Mouse (Mus musculus): Measurements from ENCODE around the gene Rit1. TPM values are rescaled to one million over a fixed set of nuclear protein-coding genes. Genes with fewer than 3 reads are reported as not detected.
"Not testable (repeated sequence)": the region's sequence is repeated elsewhere in the genome, so short reads cannot be mapped to it uniquely, and the experiment has no call there.

Rit1 gene
- polyA plus RNA-seq, 1 experiment: not detected

DNA sequence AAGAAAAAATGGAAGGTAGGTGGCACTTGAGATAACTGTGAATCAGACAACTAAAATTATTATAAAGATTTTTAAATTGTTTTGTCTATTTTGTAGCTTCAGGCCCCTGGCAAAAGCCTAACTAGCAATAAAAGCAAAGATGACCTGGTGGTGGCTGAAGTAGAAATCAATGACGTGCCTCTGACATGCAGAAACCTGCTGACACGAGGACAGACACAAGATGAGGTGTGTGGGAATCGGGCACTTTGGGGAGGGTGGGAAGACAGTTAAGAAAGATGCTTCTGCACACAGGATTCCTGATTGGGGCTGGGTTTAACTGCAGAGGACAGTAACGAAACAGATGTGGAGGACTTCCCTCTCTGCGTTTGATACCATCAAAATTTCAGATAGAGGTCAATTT is 27.6 kb upstream of the Rit1 start:
- Histone ChIP-seq H3K4me1 (ENCODE audit: control insufficient read depth, insufficient read depth, low read length) (peaks cover 3% of the 10 kb centered on the region), H3K4me3 (ENCODE audit: insufficient read depth, low read depth, low read length) (no peak overlapping the region), H3K27ac (ENCODE audit: insufficient read depth, low read depth, low read length) (no peak overlapping the region)
- WGBS: 77% methylated on average over 5 of the region's 5 CpGs
- no peak for TF ChIP-seq CTCF (IDR thresholded peaks at IDR 0.05; ENCODE audit: insufficient read depth, low read depth, low read length)
- no peak for TF ChIP-seq POLR2A (IDR thresholded peaks at IDR 0.05; ENCODE audit: insufficient read depth, low read depth, low read length)

DNA sequence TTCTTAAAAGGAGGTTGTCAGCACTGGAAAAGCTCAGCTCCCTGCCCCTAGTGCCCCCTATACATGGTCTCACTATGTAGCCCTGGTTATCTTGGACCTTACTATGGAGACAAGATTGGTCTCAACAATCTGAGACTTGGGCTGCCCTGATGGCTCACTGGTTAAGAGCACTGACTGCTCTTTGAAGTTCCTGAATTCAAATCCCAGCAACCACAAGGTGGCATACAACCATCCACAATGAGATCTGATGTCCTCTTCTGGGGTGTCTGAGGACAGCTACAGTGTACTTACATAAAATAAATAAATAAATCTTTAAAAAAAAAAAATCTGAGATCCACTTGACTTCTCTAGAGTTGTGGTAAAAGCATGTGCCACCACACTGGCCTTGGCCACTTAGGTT is 21.1 kb upstream of the Rit1 start:
- Histone ChIP-seq H3K4me1 (ENCODE audit: control insufficient read depth, insufficient read depth, low read length) (no peaks in the 10 kb centered on the region), H3K4me3 (ENCODE audit: insufficient read depth, low read depth, low read length) (no peak overlapping the region)
- TF ChIP-seq POLR2A (IDR thresholded peaks at IDR 0.05; ENCODE audit: insufficient read depth, low read depth, low read length): no peak
- no peak for TF ChIP-seq CTCF (IDR thresholded peaks at IDR 0.05; ENCODE audit: insufficient read depth, low read depth, low read length)

DNA sequence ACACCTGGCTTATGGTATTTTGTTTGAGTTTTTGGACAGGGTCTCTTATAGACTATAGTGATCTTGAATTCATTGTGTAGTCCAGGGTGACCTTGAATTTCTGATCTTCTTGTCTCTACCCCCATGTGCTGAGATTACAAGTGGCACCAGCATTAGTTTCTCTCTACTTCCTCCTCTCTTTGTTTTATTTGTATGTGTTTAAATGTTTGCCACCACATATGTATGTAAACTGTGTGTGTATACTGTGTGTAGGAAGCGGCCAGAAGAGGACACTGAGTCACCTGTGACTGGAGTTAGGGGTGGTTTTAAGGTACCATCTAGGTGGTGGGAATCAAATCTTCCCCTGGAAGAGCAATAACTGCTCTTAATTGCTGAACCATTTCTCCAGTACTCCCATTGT is 18.6 kb upstream of the Rit1 start:
- WGBS: 93% methylated on average over 1 of the region's 1 CpGs
- TF ChIP-seq CTCF (IDR thresholded peaks at IDR 0.05; ENCODE audit: insufficient read depth, low read depth, low read length) (no peak), POLR2A (IDR thresholded peaks at IDR 0.05; ENCODE audit: insufficient read depth, low read depth, low read length) (no peak)

More for the DNA sequence above, 21.1 kb upstream of the Rit1 start:
- no peak overlapping the region for H3K27ac ChIP-seq (ENCODE audit: insufficient read depth, low read depth, low read length)

DNA sequence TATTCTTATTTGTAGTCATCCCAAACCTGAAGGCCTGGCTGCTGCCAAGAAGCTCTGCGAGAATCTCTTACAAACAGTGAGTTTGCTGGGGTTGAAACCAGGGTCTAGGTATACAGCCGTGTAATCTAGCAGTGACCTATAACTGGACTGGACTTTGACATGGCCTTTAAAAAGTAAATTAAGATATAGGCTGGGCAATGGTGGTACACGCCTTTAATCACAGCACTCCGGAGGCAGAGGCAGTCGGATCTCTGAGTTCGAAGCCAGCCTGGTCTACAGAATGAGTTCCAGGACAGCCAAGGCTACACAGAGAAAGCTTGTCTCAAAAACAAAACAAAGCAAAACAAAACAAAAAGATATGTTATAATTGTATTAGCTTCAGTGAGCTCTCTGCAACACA is 17.8 kb upstream of the Rit1 start:
- no peak for TF ChIP-seq POLR2A (IDR thresholded peaks at IDR 0.05; ENCODE audit: insufficient read depth, low read depth, low read length)
- TF ChIP-seq CTCF (IDR thresholded peaks at IDR 0.05; ENCODE audit: insufficient read depth, low read depth, low read length): no peak
- 93% methylated on average over 6 of the region's 6 CpGs for WGBS
- Histone ChIP-seq H3K4me3 (ENCODE audit: insufficient read depth, low read depth, low read length) (no peak overlapping the region), H3K27ac (ENCODE audit: insufficient read depth, low read depth, low read length) (no peak overlapping the region), H3K4me1 (ENCODE audit: control insufficient read depth, insufficient read depth, low read length) (no peaks in the 10 kb centered on the region)

More for the DNA sequence above, 18.6 kb upstream of the Rit1 start:
- H3K4me3 ChIP-seq (ENCODE audit: insufficient read depth, low read depth, low read length): no peak overlapping the region
- no peaks in the 10 kb centered on the region for H3K4me1 ChIP-seq (ENCODE audit: control insufficient read depth, insufficient read depth, low read length)
- H3K27ac ChIP-seq (ENCODE audit: insufficient read depth, low read depth, low read length): no peak overlapping the region

DNA sequence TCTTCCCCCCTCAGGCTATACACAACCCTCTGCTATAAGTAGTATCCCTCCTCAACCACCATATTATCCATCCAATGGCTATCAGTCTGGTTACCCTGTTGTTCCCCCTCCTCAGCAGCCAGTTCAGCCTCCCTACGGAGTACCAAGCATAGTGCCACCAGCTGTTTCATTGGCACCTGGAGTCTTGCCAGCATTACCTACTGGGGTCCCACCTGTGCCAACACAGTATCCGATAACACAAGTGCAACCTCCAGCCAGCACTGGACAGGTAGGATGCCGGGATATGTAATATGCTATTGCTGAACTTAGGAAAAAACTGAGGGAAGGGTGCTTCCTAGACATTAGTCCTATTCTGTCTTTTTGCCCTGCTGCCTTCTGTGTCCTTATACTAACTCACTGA is 16.4 kb upstream of the Rit1 start:
- H3K27ac ChIP-seq (ENCODE audit: insufficient read depth, low read depth, low read length): no peak overlapping the region
- TF ChIP-seq POLR2A (IDR thresholded peaks at IDR 0.05; ENCODE audit: insufficient read depth, low read depth, low read length): no peak
- no peak for TF ChIP-seq CTCF (IDR thresholded peaks at IDR 0.05; ENCODE audit: insufficient read depth, low read depth, low read length)
- WGBS: 72% methylated on average over 3 of the region's 3 CpGs
- no peak overlapping the region for H3K4me3 ChIP-seq (ENCODE audit: insufficient read depth, low read depth, low read length)
- H3K4me1 ChIP-seq (ENCODE audit: control insufficient read depth, insufficient read depth, low read length): no peaks in the 10 kb centered on the region

DNA sequence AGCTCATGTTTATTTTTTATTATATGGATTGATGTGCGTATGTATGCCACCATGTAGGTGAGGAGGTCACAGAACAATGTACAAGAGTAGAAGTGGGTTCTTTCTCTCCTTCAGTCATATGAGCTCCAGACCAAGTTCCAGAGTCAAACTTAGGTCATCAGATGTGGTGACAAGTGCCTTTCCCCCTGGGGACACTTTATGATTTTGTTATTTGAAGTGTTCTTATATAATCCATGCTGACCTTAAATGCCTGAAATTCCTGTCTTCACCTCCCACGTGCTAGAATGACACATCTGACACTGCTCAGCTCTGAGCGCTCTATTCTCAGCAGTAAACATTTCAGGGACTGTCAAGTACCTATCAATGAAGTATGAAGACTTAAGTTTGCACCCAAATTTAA is 15.4 kb upstream of the Rit1 start:
- 78% methylated on average over 3 of the region's 3 CpGs for WGBS
- TF ChIP-seq POLR2A (IDR thresholded peaks at IDR 0.05; ENCODE audit: insufficient read depth, low read depth, low read length) (no peak), CTCF (IDR thresholded peaks at IDR 0.05; ENCODE audit: insufficient read depth, low read depth, low read length) (no peak)
- no peaks in the 10 kb centered on the region for H3K4me1 ChIP-seq (ENCODE audit: control insufficient read depth, insufficient read depth, low read length)
- H3K4me3 ChIP-seq (ENCODE audit: insufficient read depth, low read depth, low read length): no peak overlapping the region
- no peak overlapping the region for H3K27ac ChIP-seq (ENCODE audit: insufficient read depth, low read depth, low read length)

DNA sequence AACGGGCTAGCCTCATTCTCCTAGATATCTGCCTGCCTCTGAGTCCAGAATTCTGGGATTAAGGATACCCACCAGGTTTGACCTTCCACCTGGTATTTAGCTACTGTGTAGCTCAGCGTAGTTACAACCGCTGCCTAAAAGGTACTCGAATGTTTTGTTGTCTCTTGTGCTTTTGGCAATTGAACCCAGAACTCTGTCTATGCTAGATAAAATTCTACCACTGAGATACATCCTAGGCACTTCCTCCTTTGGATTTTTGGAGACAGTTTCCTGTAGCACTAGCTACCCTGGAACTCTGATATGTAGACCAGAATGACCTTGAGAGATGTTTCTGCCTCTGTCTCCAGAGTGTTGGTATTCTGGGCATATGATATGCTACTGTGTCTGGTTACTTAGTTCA is 2.9 kb upstream of the Rit1 start:
- H3K27ac ChIP-seq (ENCODE audit: insufficient read depth, low read depth, low read length): no peak overlapping the region
- no peak for TF ChIP-seq POLR2A (IDR thresholded peaks at IDR 0.05; ENCODE audit: insufficient read depth, low read depth, low read length)
- no peak for TF ChIP-seq CTCF (IDR thresholded peaks at IDR 0.05; ENCODE audit: insufficient read depth, low read depth, low read length)
- no peaks in the 10 kb centered on the region for H3K4me1 ChIP-seq (ENCODE audit: control insufficient read depth, insufficient read depth, low read length)
- WGBS: 94% methylated on average over 4 of the region's 4 CpGs
- H3K4me3 ChIP-seq (ENCODE audit: insufficient read depth, low read depth, low read length): no peak overlapping the region

DNA sequence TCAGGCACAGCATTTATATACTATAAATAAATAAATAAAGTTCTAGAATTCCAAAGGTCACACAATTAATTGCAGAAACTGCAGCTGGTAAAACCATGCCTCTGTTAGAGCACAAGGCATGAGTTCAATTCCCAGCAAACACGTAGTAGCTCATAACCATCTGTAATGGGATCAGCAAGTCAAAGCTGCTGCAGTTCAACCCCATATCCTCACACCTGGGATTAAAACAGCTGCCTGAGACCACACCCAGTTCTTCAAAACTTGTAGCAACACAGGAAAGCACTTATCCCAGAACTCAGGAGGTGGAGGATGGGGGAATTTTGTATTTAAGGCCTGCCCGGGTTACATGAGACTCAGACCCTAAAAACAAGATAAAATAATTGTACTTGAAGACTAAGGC is 1.9 kb upstream of the Rit1 start:
- no peak overlapping the region for H3K4me3 ChIP-seq (ENCODE audit: insufficient read depth, low read depth, low read length)
- 76% methylated on average over 2 of the region's 2 CpGs for WGBS
- 0 out of 2 replicates have a peak, but pooled peaks cover 2% of the 10 kb centered on the region for H3K4me1 ChIP-seq (ENCODE audit: control insufficient read depth, insufficient read depth, low read length)
- no peak overlapping the region for H3K27ac ChIP-seq (ENCODE audit: insufficient read depth, low read depth, low read length)
- TF ChIP-seq POLR2A (IDR thresholded peaks at IDR 0.05; ENCODE audit: insufficient read depth, low read depth, low read length): no peak

DNA sequence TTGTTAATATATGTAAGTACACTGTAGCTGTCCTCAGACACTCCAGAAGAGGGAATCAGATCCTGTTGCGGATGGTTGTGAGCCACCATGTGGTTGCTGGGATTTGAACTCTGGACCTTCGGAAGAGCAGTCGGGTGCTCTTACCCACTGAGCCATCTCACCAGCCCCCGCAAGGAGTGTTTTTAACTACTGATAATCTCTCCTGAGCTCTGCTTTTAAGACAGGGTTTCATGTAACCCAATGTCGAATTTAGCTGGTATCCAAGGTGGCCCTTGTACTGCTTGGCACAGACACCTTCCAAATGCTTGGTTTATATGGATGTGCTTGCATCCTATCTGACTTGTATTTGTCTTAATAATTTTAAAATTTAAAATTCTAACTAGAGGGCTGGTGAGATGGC is 922 bp upstream of the Rit1 start:
- not testable (repeated sequence) for H3K4me3 ChIP-seq (ENCODE audit: insufficient read depth, low read depth, low read length); H3K4me1 ChIP-seq (ENCODE audit: control insufficient read depth, insufficient read depth, low read length); H3K27ac ChIP-seq (ENCODE audit: insufficient read depth, low read depth, low read length)
- WGBS: 94% methylated on average over 5 of the region's 5 CpGs

DNA sequence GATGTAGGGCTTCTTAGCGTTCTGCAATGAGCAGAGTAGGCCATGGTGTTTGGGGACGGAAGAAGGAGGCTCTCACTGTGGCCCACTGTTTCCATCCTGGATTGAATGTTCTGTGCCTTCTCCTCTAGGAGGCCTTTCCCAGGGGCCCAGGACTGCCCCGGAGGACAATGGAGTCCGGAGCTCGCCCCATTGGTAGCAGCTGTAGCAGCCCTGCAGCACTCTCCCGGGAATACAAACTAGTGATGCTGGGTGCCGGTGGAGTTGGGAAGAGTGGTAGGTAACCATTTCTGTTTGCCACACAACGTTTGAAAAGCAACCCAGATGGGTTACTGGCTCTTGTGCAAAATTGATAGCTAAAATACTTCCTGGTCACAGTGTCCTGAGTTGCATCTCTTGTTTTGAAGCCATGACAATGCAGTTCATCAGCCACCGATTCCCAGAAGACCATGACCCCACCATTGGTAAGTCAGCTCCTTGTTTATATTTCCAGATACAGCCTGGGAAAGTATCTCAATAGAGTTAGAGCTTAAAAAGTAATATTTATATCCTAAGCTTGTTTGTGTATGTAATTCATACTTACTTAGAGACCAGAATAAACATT is 660 bp downstream of the Rit1 start:
- Histone ChIP-seq H3K27ac (ENCODE audit: insufficient read depth, low read depth, low read length) (no peak overlapping the region), H3K4me3 (ENCODE audit: insufficient read depth, low read depth, low read length) (peak overlapping the region; percentile 80)
- 2% methylated on average over 9 of the region's 9 CpGs for WGBS

More for the DNA sequence above, 660 bp downstream of the Rit1 start:
- 0 out of 2 replicates have a peak, but pooled peaks cover 2% of the 10 kb centered on the region for H3K4me1 ChIP-seq (ENCODE audit: control insufficient read depth, insufficient read depth, low read length)
- TF ChIP-seq POLR2A (IDR thresholded peaks at IDR 0.05; ENCODE audit: insufficient read depth, low read depth, low read length): no peak
- TF ChIP-seq CTCF (IDR thresholded peaks at IDR 0.05; ENCODE audit: insufficient read depth, low read depth, low read length): no peak
